Mouse (Mus musculus): ENCODE measurements around the gene Kcnb1.

DNA sequence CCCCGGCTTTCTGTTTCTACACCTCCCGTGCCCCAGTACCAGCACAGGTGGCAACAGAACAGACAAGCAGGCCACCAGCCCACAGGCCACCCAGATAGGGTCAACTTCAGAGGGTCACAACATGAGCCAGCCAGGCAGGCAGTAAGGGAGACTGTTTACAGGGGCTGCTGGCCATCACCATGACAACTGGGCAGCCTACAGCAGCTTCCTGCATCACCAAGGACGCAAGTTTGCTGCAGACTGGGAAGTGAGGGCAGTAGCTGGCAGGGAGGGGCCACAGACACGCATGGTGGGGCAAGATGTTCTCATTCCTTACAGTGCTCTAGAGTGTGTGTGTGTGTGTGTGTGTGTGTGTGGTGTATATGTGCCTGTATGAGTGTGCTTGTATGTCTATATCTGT is 108.3 kb downstream of the Kcnb1 start:
- no peak for TF ChIP-seq EP300 (optimal IDR thresholded peaks at IDR 0.05)
- no peak for TF ChIP-seq CTCF (IDR thresholded peaks at IDR 0.05; ENCODE audit: low read depth)

All from stomach, postnatal 0 days (tissue).